Mouse (Mus musculus): Measurements from ENCODE around the gene Ppp1ca. TPM values are rescaled to one million over a fixed set of nuclear protein-coding genes. Genes with fewer than 3 reads are reported as not detected.

Gene Ppp1ca
- polyA plus RNA-seq, 1 experiment, result 509 TPM

DNA sequence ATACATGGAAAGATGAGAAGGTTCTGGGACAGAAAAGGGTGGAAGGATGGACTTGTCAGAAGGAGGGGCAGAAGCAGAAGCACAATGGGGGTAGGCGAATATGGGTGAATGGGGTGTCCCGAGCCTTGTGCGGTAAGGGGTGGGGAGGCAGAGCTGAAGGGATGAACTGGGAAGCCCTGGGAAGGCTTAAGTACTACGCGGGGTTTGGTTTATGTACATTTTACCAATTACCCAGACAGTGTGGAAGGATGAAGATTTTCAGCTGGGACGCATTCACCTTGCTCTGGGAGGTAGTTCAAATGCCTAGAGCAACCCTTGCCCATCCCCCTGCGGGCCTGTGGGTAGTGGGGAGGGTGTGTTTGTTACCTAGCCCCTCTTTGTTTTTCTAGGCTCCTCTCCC lies 10.3 kb downstream of the Ppp1ca start:
- WGBS, result 48% methylated on average over 7 of the region's 7 CpGs
- TF ChIP-seq CTCF (conservative IDR thresholded peaks at IDR 0.05; ENCODE audit: insufficient read depth, insufficient read length, low read depth, low read length), result no peak
- TF ChIP-seq POLR2A (IDR thresholded peaks at IDR 0.05; ENCODE audit: low read depth, low read length), result no peak
- no peak overlapping the region for H3K27ac ChIP-seq (ENCODE audit: insufficient read depth, low read depth, low read length)

DNA sequence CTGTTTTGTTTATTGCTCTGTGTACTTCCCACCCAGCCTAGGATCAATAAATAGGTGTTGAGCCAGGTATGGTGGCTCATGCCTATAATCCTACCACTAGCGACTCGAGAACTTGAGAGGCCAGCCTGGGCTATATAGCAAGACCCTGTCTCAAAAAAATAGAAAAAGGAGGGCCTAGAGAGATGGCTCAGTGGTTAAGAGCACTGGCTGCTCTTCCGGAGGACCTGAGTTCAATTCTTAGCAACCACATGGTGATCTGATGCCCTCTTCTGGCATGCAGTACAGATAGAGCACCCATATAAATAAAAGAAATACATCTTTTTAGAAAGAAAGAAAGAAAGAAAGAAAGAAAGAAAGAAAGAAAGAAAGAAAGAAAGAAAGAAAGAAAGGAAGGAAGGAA lies 11.3 kb downstream of the Ppp1ca start:
- WGBS, result 60% methylated on average over 3 of the region's 3 CpGs
- TF ChIP-seq POLR2A (IDR thresholded peaks at IDR 0.05; ENCODE audit: low read depth, low read length) (no peak), CTCF (conservative IDR thresholded peaks at IDR 0.05; ENCODE audit: insufficient read depth, insufficient read length, low read depth, low read length) (no peak)
- Histone ChIP-seq H3K4me1 (ENCODE audit: control insufficient read depth, insufficient read depth, low read length) (peaks cover 14% of the 10 kb centered on the region), H3K27me3 (replicated peaks; ENCODE audit: control insufficient read depth, insufficient read depth, low read length) (no peaks in the 10 kb centered on the region), H3K27ac (ENCODE audit: insufficient read depth, low read depth, low read length) (no peak overlapping the region), H3K36me3 (ENCODE audit: control insufficient read depth, insufficient read depth, low read length) (no peaks in the 10 kb centered on the region), H3K4me3 (ENCODE audit: insufficient read depth, low read depth, low read length) (no peak overlapping the region)
- no peak for DNase-seq

More for the DNA sequence above, 10.3 kb downstream of the Ppp1ca start:
- DNase-seq, result no peak
- Histone ChIP-seq H3K4me1 (ENCODE audit: control insufficient read depth, insufficient read depth, low read length) (peaks cover 14% of the 10 kb centered on the region), H3K36me3 (ENCODE audit: control insufficient read depth, insufficient read depth, low read length) (no peaks in the 10 kb centered on the region), H3K27me3 (replicated peaks; ENCODE audit: control insufficient read depth, insufficient read depth, low read length) (no peaks in the 10 kb centered on the region), H3K4me3 (ENCODE audit: insufficient read depth, low read depth, low read length) (peak overlapping the region; percentile 65; the same call in 1 of the 2 replicates)

DNA sequence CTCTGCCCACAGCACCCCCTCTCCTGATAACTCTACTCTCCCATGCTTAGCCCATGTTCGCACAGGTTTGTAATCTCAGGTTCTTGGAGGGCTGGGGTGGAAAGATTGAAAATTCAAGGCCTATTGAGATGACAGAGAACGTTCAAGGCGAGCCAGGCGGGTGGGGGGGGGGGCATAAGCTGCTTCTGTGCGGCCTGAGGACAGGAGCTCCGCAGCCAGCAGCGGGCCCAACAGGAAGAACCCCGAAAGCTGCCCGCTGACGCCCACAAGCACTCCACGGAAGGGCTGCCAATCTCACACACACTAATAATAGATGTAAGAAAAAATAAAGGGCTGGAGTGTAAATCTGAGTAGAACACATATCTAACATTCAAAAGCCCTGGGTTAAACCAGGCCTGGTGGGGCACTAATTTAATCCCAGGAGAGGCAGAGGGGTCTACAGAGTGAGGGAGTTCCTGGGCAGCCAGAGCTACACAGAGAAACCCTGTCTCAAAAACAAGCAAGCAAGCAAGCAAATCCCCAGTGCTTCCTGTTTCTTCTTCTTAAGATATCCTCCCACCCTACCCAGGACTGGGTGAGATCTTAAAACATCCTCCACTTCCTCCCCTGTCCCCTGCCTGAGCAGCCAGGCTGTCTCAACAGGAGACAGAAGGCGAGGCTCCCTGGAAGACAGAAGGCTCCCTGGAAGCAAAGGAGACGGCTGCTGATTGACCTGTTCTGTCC lies 11.9 kb downstream of the Ppp1ca start:
- DNase-seq, result peak; percentile 50
- H3K27me3 ChIP-seq (replicated peaks; ENCODE audit: control insufficient read depth, insufficient read depth, low read length), result no peaks in the 10 kb centered on the region
- WGBS, result 56% methylated on average over 13 of the region's 13 CpGs
- H3K27ac ChIP-seq (ENCODE audit: insufficient read depth, low read depth, low read length), result peak overlapping the region; percentile 37; the same call in 1 of the 2 replicates
- no peak overlapping the region for H3K4me3 ChIP-seq (ENCODE audit: insufficient read depth, low read depth, low read length)
- H3K4me1 ChIP-seq (ENCODE audit: control insufficient read depth, insufficient read depth, low read length), result peaks cover 14% of the 10 kb centered on the region
- no peak for TF ChIP-seq CTCF (conservative IDR thresholded peaks at IDR 0.05; ENCODE audit: insufficient read depth, insufficient read length, low read depth, low read length)
- TF ChIP-seq POLR2A (IDR thresholded peaks at IDR 0.05; ENCODE audit: low read depth, low read length), result no peak
- no peaks in the 10 kb centered on the region for H3K36me3 ChIP-seq (ENCODE audit: control insufficient read depth, insufficient read depth, low read length)

DNA sequence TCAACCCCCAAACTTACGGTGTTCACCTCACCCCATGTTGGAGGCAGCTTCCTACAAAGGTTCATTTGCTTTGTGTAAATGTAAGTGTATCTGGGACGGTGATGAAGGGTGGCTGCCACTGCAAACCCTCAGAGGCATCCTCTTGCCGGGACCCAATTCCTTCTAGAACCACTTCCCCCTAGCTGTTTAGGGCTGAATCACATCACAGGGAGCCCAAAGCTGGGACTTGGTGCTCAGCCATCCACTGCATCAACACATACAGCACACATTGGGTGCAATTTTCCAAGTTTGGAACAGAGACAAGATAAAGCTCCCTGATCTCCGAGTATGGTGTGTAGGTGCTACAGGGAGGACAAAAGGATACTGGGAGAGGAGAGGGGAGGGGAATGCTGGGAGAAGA lies 13.0 kb downstream of the Ppp1ca start:
- no peak overlapping the region for H3K27ac ChIP-seq (ENCODE audit: insufficient read depth, low read depth, low read length)
- no peak overlapping the region for H3K4me3 ChIP-seq (ENCODE audit: insufficient read depth, low read depth, low read length)
- H3K27me3 ChIP-seq (replicated peaks; ENCODE audit: control insufficient read depth, insufficient read depth, low read length), result no peaks in the 10 kb centered on the region
- H3K4me1 ChIP-seq (ENCODE audit: control insufficient read depth, insufficient read depth, low read length), result peaks cover 14% of the 10 kb centered on the region
- no peak for DNase-seq
- H3K36me3 ChIP-seq (ENCODE audit: control insufficient read depth, insufficient read depth, low read length), result no peaks in the 10 kb centered on the region
- WGBS, result 70% methylated on average over 4 of the region's 4 CpGs
- TF ChIP-seq CTCF (conservative IDR thresholded peaks at IDR 0.05; ENCODE audit: insufficient read depth, insufficient read length, low read depth, low read length), result no peak
- TF ChIP-seq POLR2A (IDR thresholded peaks at IDR 0.05; ENCODE audit: low read depth, low read length), result no peak

DNA sequence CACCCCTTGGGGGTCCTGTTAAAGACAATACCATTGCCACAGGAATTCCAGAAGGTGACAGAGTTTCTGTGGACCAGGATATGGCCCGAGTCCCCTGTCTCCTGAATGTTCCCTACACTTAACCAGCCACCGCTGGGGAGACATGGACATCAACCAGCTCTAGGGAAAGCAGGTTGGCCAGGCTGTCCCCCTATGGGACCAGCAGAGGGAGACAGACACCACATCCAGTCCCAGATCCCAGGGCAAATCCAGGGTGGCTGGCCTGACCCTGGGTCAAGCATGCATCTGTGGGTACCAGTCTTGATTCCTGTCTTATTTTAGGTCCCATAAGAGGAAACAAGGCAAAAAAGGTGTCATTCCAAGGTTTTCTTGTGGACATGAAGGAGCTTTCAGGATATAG lies 15.1 kb downstream of the Ppp1ca start:
- TF ChIP-seq POLR2A (IDR thresholded peaks at IDR 0.05; ENCODE audit: low read depth, low read length), result no peak
- peak; percentile 99; the same call in 1 of the 2 replicates for TF ChIP-seq CTCF (conservative IDR thresholded peaks at IDR 0.05; ENCODE audit: insufficient read depth, insufficient read length, low read depth, low read length)
- peak; percentile 87 for DNase-seq
- Histone ChIP-seq H3K27ac (ENCODE audit: insufficient read depth, low read depth, low read length) (no peak overlapping the region), H3K4me3 (ENCODE audit: insufficient read depth, low read depth, low read length) (no peak overlapping the region), H3K36me3 (ENCODE audit: control insufficient read depth, insufficient read depth, low read length) (no peaks in the 10 kb centered on the region), H3K4me1 (ENCODE audit: control insufficient read depth, insufficient read depth, low read length) (peaks cover 2% of the 10 kb centered on the region; the same call in 1 of the 2 replicates), H3K27me3 (replicated peaks; ENCODE audit: control insufficient read depth, insufficient read depth, low read length) (no peaks in the 10 kb centered on the region)
- WGBS, result 0% methylated on average over 2 of the region's 2 CpGs

DNA sequence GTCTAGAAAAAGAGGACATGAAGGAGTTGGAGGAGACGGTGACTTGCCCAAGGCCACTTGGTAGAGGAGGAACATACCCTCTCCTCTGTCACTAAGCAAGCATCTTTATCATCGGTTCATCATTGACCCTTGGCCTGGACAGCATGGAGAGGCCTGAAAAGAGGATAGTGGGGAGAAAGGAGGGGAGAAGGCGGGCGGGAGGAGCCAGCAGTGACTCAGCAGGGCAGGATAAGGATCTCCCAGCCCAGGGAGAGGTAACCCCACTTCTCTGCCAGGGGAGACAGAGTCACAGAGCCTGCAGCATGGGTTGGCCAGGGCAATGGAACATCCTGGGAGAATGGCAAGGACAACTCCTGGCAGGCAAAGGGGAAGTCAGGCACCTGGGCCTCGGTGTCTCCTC lies 16.7 kb downstream of the Ppp1ca start:
- no peak overlapping the region for H3K27ac ChIP-seq (ENCODE audit: insufficient read depth, low read depth, low read length)
- no peak overlapping the region for H3K4me3 ChIP-seq (ENCODE audit: insufficient read depth, low read depth, low read length)
- no peak for DNase-seq
- peaks cover 5% of the 10 kb centered on the region for H3K4me1 ChIP-seq (ENCODE audit: control insufficient read depth, insufficient read depth, low read length)
- TF ChIP-seq POLR2A (IDR thresholded peaks at IDR 0.05; ENCODE audit: low read depth, low read length), result no peak
- TF ChIP-seq CTCF (conservative IDR thresholded peaks at IDR 0.05; ENCODE audit: insufficient read depth, insufficient read length, low read depth, low read length), result no peak
- 87% methylated on average over 5 of the region's 5 CpGs for WGBS
- H3K36me3 ChIP-seq (ENCODE audit: control insufficient read depth, insufficient read depth, low read length), result no peaks in the 10 kb centered on the region
- H3K27me3 ChIP-seq (replicated peaks; ENCODE audit: control insufficient read depth, insufficient read depth, low read length), result no peaks in the 10 kb centered on the region

DNA sequence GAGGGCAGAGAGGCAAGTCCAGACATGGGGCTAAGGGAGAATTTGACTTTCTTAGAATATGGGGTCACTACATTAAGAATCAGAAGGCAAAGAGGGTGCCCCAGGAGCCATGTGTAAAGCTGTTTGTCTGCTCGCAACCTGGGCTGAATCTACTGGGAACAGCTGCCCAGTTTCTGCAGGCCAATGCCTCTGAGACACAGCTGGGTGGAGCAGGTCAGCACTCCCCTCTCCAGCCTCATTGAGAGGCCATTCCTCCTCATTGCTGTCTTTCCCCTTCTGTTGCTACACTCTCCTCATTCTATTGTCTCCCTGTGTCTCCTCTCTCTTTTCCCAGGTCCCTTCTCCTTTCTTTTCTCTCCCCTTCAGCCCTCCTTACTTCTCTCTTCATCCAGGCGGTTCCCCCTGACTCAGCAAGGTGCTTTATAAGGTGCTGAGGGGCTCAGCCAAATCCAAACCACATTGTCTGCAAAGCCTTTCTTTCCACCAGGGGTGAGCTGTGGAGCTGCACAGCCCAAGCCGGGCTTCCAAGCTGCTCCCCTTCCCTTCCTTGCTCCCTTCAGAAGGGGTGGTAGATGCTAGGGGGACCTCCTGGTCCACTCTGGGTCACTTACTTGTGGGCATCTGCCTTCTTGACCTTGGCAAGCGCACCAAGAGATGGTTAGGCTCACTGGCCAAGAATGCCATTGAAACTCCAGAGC lies 20.2 kb downstream of the Ppp1ca start:
- TF ChIP-seq POLR2A (IDR thresholded peaks at IDR 0.05; ENCODE audit: low read depth, low read length) (no peak), CTCF (conservative IDR thresholded peaks at IDR 0.05; ENCODE audit: insufficient read depth, insufficient read length, low read depth, low read length) (no peak)
- Histone ChIP-seq H3K4me1 (ENCODE audit: control insufficient read depth, insufficient read depth, low read length) (peaks cover 9% of the 10 kb centered on the region), H3K27ac (ENCODE audit: insufficient read depth, low read depth, low read length) (no peak overlapping the region), H3K36me3 (ENCODE audit: control insufficient read depth, insufficient read depth, low read length) (no peaks in the 10 kb centered on the region), H3K4me3 (ENCODE audit: insufficient read depth, low read depth, low read length) (no peak overlapping the region), H3K27me3 (replicated peaks; ENCODE audit: control insufficient read depth, insufficient read depth, low read length) (no peaks in the 10 kb centered on the region)
- no peak for DNase-seq
- WGBS, result 87% methylated on average over 4 of the region's 4 CpGs
